Mouse (Mus musculus) activated CD4-positive, CD25-positive, alpha-beta regulatory T cell, adult 9 weeks (primary cell): ENCODE results near the gene Rgs5. TPM values are rescaled to one million over a fixed set of nuclear protein-coding genes. Genes with fewer than 3 reads are reported as not detected.

Experiments
- polyA plus RNA-seq: library from polyadenylated mRNA; unstranded; fragments of 100-300 nt; shearing (Covaris generic); gene quantifications from one replicate; pipeline ENCODE4 v1.2.1, GENCODE M21; 2017

The Rgs5 gene
- polyA plus RNA-seq, result not detected

GRCm38 (mm10) chr1:169655256-169655655 is at the start of gene Rgs5:
TSS of gene Rgs5 (plus strand) at chr1:169655501.

Other genes starting within 250 kb of the Rgs5 start
- 3.8 TPM for gene Nuf2, start 124.0 kb upstream of the Rgs5 start, polyA plus RNA-seq
- gene Rgs4, start 92.1 kb downstream of the Rgs5 start, polyA plus RNA-seq, result not detected